Mouse (Mus musculus) hindlimb bud, embryonic 11.5 days (tissue): ENCODE data around the gene Itgam.

ENCODE experiments used
- DNase-seq: peaks from one replicate; pipeline ENCODE4 v3.0.0-alpha.2; 2012; ENCODE audit warnings: low read depth, low spot score; ENCODE audit errors: extremely low spot score

The Itgam gene

GRCm38 (mm10) chr7:128056917-128057444 lies 5.5 kb upstream of the Itgam start:
- no peak for DNase-seq

DNA sequence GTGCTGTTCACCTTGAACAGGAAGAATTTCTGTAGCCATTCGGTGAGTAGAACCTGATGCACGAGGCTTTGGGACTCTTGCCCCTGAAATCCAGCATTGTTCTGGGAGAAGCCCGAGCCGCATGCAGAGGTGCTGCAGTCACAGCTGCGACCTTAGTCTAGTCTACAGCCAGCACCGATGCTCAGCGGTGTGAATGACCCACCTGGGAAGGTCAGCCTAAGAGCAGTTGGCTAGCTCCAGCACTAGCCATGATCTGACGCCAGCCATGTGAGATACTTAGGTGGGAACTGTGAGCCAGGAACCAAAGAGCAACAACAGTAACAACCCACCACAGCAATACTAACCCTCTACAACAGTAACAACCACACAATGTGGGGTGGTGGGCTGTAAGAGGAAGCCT lies 4.6 kb upstream of the Itgam start:
- DNase-seq, result no peak

GRCm38 (mm10) chr7:128058576-128058975 lies 3.9 kb upstream of the Itgam start:
- no peak for DNase-seq

DNA sequence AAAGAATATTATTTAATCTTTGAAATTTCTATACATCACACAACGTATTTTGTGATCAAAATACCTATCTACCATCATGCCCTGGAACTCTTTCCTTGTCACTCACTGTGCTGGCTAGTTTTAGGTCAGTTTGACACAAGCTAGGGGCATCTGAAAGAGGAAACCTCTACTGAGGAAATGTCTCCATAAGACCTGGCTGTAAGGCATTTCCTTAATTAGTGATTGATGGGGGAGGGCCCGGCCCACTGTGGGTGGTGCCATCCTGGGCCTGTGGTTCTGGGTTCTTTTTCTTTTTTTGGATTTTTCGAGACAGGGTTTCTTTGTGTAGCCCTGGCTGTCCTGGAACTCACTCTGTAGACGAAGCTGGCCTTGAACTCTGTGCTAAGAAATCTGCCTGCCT lies 3.3 kb upstream of the Itgam start:
- no peak for DNase-seq

DNA sequence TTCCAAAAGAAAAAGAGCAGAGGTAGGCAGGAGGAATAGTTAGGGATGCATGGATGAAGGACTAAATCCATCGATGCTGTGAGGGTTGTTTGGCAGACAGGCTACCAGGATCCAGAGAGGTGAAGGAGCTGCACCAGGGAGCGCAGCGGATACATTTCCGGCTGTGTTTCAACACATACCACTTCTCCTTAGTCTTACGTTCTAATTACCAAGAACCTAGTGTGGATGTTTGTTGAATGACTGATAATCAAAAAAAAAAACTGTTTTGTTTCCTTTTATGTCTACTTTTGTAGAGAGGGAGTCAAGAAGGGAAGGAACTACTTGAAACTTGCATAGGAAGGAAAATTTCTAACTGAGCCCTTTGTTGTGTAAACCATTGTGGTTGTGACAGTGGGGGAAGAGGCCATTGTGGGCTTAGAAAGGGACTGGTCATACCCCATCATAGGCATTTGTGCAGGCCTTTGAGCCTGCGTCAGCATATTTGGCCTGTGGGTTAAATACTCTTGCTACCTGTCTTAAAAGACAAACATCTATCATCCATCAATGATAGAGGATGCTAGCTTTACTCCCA lies 856 bp downstream of the Itgam start:
- no peak for DNase-seq

DNA sequence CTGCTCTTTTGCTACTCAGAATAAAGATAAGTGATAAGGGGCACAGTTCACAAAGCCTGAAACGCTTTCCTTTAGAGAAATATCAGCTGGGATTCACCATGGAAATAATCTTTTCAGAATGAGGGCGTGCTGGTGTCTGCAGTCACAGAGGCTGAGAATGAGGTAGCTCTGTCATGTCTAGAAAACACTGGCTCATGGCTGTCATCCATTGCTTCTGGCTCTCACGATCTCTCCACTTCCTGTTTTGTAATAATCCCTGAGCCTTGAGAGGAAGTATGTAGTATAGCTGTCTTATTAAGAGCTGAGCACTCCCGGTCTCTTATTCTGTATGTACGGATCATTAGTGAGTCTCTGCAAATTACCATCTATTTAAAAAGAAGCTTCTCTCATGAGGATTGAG lies 3.1 kb downstream of the Itgam start:
- DNase-seq, result no peak

GRCm38 (mm10) chr7:128067847-128068246 lies 5.4 kb downstream of the Itgam start:
- no peak for DNase-seq

GRCm38 (mm10) chr7:128069844-128070243 lies 7.4 kb downstream of the Itgam start:
- no peak for DNase-seq

DNA sequence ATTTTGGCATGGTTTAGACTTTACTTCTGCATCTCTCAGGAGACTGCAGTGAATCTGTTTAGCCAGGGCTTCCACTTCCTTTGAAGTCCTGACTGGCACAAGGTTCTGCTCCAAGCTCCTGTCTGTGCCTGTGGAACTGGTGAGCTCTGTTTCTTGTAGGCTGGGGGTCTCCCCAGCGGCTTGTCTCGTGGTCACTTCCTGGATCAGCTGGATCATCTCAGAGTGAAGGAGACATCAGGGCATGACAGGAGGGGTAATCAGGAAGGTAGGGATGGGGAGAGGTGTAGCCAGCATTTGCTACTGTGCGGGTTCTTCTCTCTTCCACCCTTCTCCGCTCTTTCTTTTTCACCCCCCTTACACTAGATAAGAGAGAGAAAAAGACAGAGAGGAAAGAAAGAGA lies 9.4 kb downstream of the Itgam start:
- no peak for DNase-seq

- no peak for DNase-seq
Measured at GRCm38 (mm10) chr7:128080012-128080411, 17.6 kb downstream of the Itgam start.

- DNase-seq, result no peak
Measured at GRCm38 (mm10) chr7:128089141-128089540, 26.7 kb downstream of the Itgam start.

- no peak for DNase-seq
Measured at GRCm38 (mm10) chr7:128098135-128098534, 35.7 kb downstream of the Itgam start.

- DNase-seq, result no peak
Measured at GRCm38 (mm10) chr7:128100742-128101357, 38.4 kb downstream of the Itgam start.

DNA sequence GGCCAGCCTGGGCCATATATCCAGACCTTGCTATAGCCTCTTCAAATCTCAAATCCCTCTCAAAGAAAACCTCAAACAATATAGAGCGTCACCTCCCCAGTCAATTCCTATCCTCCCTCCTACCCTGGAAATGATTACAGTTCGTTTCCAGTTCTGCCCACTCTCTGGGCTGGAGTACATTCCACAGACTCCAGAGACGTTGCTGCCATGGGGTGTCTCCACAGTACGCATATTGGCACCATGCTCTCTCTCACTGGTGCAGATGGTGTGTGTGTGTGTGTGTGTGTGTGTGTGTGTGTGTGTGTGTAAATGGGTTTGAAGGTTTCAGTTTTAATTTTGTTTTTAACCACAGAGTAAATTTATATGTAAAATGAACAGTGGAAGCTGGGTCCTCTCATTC lies 42.8 kb downstream of the Itgam start:
- no peak for DNase-seq

- no peak for DNase-seq
Measured at GRCm38 (mm10) chr7:128107462-128107861, 45.0 kb downstream of the Itgam start.

DNA sequence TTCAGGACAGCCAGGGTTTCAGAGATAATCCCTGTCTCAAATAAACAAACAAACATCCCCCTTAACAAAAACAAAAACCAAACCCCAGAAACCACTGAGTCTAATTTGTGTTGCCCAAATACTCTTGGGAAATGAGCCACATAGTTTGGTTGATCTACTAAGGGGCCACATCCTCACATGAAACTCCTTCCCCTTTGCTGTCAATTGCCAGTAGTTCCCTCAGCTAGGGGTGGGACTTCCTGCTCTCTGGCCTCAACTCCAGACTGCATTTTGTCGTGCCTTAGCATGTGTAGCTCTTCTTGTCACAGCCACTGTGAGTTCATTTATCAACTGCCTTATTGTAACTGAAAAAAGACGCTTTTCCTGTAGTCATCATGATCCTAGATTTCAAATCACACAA lies 47.9 kb downstream of the Itgam start:
- DNase-seq, result no peak

GRCm38 (mm10) chr7:128112131-128112530 lies 49.7 kb downstream of the Itgam start:
- DNase-seq, result no peak

GRCm38 (mm10) chr7:128114371-128115105 lies 52.1 kb downstream of the Itgam start:
- DNase-seq, result no peak

- DNase-seq, result no peak
Measured at GRCm38 (mm10) chr7:128115211-128115958, 52.9 kb downstream of the Itgam start.

GRCm38 (mm10) chr7:128116396-128116795 lies 54.0 kb downstream of the Itgam start:
- no peak for DNase-seq

DNA sequence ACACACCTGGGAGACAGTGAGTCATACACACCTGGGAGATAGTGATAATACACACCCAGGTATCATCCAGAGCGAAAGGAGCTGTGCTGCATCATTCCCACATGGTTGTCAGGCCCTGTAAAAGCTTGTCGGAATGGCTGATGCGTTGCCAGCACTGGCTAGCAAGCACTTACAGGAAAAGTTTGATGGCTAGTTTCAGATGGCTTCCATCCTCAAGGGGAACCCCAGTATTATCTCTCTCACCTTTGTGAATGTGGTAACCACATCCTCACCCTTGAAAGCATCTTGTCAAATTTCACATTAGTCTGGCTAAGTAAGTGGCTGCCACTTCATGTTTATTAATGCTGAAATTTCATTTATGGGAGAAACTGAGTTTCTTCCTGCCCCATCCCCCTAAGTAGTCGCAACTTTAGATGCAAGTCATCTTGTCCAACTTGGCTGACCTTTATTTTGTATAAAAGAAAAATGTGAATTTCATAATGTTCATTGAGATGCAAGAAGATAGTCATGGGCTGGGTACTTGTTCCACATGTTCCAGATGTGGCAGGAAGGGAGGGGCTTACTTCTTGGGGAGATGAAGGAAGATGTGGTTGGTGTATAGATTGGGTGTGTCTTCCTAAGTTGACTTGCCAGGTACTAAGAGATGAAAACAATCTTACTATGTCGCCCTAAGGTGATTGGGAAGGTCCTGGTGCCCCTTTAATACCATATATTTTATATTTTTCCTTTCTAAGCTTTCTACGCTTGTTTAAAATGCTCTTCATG lies 57.5 kb downstream of the Itgam start:
- no peak for DNase-seq
